Mouse (Mus musculus): ENCODE measurements around the gene Lrig1. TPM values are rescaled to one million over a fixed set of nuclear protein-coding genes. Genes with fewer than 3 reads are reported as not detected.

Gene Lrig1
- polyA plus RNA-seq, 1 experiment: 62.1 TPM

DNA sequence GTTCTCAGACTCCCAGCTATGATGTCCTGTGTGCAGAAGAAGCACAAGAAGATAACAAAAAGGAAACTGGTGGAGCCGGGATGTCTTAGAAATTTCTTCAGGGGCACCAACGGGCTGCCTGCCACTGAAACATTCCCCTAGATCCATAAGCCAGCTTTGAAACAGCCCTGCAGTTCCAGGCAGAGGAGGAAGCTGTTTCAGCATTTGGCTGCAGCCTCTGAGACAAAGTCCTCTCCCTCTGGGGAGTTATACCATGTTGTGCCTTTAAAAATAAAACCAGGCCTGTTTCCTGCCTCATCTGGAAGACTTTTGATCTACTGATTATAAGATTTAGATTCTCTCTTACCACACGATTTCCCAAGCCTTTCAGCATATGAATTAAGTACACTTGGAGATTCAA, 55.3 kb downstream of the Lrig1 start:
- H3K27me3 ChIP-seq (ENCODE audit: control insufficient read depth, insufficient read depth, low read length): no peaks in the 10 kb centered on the region
- H3K36me3 ChIP-seq (ENCODE audit: control insufficient read depth, insufficient read depth, low read length): no peaks in the 10 kb centered on the region
- DNase-seq: no peak
- peak overlapping the region; percentile 42; the same call in 1 of the 2 replicates for H3K27ac ChIP-seq (ENCODE audit: control insufficient read depth, insufficient read depth, low read length)
- peaks cover 48% of the 10 kb centered on the region for H3K4me1 ChIP-seq (replicated peaks; ENCODE audit: control insufficient read depth, insufficient read depth, low read length)
- 29% methylated on average over 3 of the region's 3 CpGs for WGBS
- H3K4me3 ChIP-seq (ENCODE audit: control insufficient read depth, insufficient read depth, low read length): no peak overlapping the region
- TF ChIP-seq POLR2A (IDR thresholded peaks at IDR 0.05; ENCODE audit: control insufficient read depth, extremely low read depth, insufficient read depth, low read length, poor library complexity) (no peak), CTCF (IDR thresholded peaks at IDR 0.05; ENCODE audit: borderline replicate concordance, control insufficient read depth, extremely low read depth, insufficient read depth, low read length, poor library complexity) (no peak)

DNA sequence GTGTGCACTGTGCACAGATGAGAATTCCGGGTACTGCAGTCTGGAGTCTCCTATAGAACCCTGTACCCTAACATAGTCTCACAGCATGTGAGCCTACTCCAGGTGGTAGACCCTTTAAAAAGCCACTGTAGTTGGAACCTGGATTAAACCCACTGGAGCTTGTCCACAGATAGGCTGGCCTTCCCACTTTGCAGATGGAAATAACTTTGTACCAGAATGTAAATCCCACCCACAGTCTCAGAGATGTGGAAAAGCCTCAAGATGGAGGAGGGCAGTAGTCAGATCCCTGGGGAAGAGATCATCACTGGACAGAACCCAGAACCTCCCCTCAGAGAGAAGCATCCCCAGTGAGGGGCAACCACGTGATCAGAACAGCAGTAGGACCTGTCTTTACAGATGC, 56.0 kb downstream of the Lrig1 start:
- no peak for TF ChIP-seq POLR2A (IDR thresholded peaks at IDR 0.05; ENCODE audit: control insufficient read depth, extremely low read depth, insufficient read depth, low read length, poor library complexity)
- no peak for TF ChIP-seq CTCF (IDR thresholded peaks at IDR 0.05; ENCODE audit: borderline replicate concordance, control insufficient read depth, extremely low read depth, insufficient read depth, low read length, poor library complexity)
- DNase-seq: no peak
- H3K36me3 ChIP-seq (ENCODE audit: control insufficient read depth, insufficient read depth, low read length): no peaks in the 10 kb centered on the region
- H3K4me1 ChIP-seq (replicated peaks; ENCODE audit: control insufficient read depth, insufficient read depth, low read length): peaks cover 44% of the 10 kb centered on the region
- H3K27me3 ChIP-seq (ENCODE audit: control insufficient read depth, insufficient read depth, low read length): no peaks in the 10 kb centered on the region
- no peak overlapping the region for H3K27ac ChIP-seq (ENCODE audit: control insufficient read depth, insufficient read depth, low read length)
- no peak overlapping the region for H3K4me3 ChIP-seq (ENCODE audit: control insufficient read depth, insufficient read depth, low read length)
- WGBS: 92% methylated on average over 2 of the region's 2 CpGs

DNA sequence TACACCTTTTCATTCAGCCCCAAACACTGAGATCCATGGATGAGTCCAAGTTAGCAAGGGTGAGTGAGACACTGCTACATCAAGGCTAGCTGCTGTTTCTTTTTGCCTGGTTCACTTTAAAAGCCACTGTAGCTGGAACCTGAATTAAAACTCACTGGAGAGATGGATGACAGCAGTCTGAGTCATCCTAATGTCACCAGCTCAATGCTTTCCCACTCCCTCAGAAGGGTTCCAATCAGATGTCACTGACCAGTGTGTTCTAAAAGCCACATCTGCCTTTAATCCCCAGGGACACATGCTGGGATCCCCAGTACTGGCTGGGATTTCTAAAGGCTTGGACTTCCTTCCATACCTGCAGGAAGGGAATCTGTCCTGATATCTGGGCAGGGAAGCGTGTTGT, 57.9 kb downstream of the Lrig1 start:
- Histone ChIP-seq H3K27me3 (ENCODE audit: control insufficient read depth, insufficient read depth, low read length) (no peaks in the 10 kb centered on the region), H3K36me3 (ENCODE audit: control insufficient read depth, insufficient read depth, low read length) (no peaks in the 10 kb centered on the region), H3K27ac (ENCODE audit: control insufficient read depth, insufficient read depth, low read length) (no peak overlapping the region), H3K4me1 (replicated peaks; ENCODE audit: control insufficient read depth, insufficient read depth, low read length) (peaks cover 36% of the 10 kb centered on the region), H3K4me3 (ENCODE audit: control insufficient read depth, insufficient read depth, low read length) (no peak overlapping the region)
- 100% methylated on average over 1 of the region's 1 CpGs for WGBS
- DNase-seq: no peak
- no peak for TF ChIP-seq CTCF (IDR thresholded peaks at IDR 0.05; ENCODE audit: borderline replicate concordance, control insufficient read depth, extremely low read depth, insufficient read depth, low read length, poor library complexity)
- TF ChIP-seq POLR2A (IDR thresholded peaks at IDR 0.05; ENCODE audit: control insufficient read depth, extremely low read depth, insufficient read depth, low read length, poor library complexity): no peak

DNA sequence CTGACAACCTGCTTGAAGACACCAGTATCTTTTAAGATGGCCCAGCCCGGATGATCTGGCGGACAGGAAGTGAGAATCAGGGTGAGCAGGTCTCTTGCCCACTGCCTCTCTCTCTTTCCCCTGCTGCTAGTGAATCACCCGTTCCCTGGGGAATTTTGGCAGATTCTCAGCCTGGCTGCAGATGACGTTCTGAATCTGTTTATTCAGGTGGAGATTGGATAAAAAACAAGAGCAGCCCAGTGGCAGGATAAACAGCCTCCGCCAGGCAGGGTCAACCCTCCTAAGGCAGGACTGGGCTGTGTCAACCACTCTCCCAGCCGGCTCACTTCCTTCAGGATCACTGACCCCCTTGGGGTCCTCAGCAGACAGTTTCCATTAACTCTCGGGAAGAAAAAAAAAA, 59.7 kb downstream of the Lrig1 start:
- Histone ChIP-seq H3K4me1 (replicated peaks; ENCODE audit: control insufficient read depth, insufficient read depth, low read length) (peaks cover 34% of the 10 kb centered on the region), H3K27ac (ENCODE audit: control insufficient read depth, insufficient read depth, low read length) (no peak overlapping the region), H3K27me3 (ENCODE audit: control insufficient read depth, insufficient read depth, low read length) (no peaks in the 10 kb centered on the region), H3K36me3 (ENCODE audit: control insufficient read depth, insufficient read depth, low read length) (no peaks in the 10 kb centered on the region), H3K4me3 (ENCODE audit: control insufficient read depth, insufficient read depth, low read length) (no peak overlapping the region)
- DNase-seq: no peak
- TF ChIP-seq CTCF (IDR thresholded peaks at IDR 0.05; ENCODE audit: borderline replicate concordance, control insufficient read depth, extremely low read depth, insufficient read depth, low read length, poor library complexity) (no peak), POLR2A (IDR thresholded peaks at IDR 0.05; ENCODE audit: control insufficient read depth, extremely low read depth, insufficient read depth, low read length, poor library complexity) (no peak)
- WGBS: 82% methylated on average over 7 of the region's 7 CpGs

DNA sequence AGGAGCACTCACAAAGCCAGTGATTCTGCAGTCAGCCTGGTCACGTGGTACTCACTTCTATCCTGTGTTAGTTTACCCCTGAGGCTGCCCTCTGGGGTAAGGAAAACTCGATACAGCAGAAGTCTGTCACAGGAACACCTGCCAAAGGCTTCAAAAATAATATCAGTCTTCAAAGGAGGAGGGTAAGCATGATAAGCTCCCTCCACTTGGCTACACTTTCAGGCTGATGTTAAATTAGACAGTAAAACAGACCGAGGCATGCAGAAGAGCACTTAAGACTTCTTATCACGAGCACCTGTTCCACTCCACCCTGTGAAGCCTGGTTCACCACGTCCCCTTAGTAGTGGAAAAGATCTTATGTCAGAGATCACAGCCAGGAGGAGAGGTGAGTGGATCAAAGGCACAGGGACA, 62.9 kb downstream of the Lrig1 start:
- DNase-seq: peak; percentile 43
- 3% methylated on average over 5 of the region's 5 CpGs for WGBS
- H3K4me3 ChIP-seq (ENCODE audit: control insufficient read depth, insufficient read depth, low read length): no peak overlapping the region
- peak overlapping the region; percentile 49 for H3K27ac ChIP-seq (ENCODE audit: control insufficient read depth, insufficient read depth, low read length)
- TF ChIP-seq CTCF (IDR thresholded peaks at IDR 0.05; ENCODE audit: borderline replicate concordance, control insufficient read depth, extremely low read depth, insufficient read depth, low read length, poor library complexity) (no peak), POLR2A (IDR thresholded peaks at IDR 0.05; ENCODE audit: control insufficient read depth, extremely low read depth, insufficient read depth, low read length, poor library complexity) (no peak)
- H3K4me1 ChIP-seq (replicated peaks; ENCODE audit: control insufficient read depth, insufficient read depth, low read length): peaks cover 34% of the 10 kb centered on the region
- H3K27me3 ChIP-seq (ENCODE audit: control insufficient read depth, insufficient read depth, low read length): no peaks in the 10 kb centered on the region
- H3K36me3 ChIP-seq (ENCODE audit: control insufficient read depth, insufficient read depth, low read length): no peaks in the 10 kb centered on the region

DNA sequence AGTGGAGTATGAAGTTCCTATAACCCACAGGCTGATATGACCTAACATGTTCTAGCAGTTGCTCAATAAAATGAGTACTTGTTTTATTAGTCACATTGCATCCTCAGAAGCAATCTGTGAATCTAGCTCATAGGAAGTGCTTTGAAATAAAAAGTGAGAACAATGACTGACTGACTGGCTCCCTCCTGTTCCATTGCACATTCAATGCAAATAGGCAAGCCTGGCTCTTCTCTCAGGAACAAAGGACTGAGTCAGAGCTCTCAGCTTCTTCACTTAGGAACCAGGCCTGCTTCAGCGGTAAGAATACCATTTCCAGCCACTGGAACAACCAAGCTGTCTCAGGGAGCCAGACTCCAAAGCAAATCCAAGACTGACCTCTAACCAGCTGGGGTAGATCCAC, 64.6 kb downstream of the Lrig1 start:
- Histone ChIP-seq H3K4me3 (ENCODE audit: control insufficient read depth, insufficient read depth, low read length) (no peak overlapping the region), H3K27ac (ENCODE audit: control insufficient read depth, insufficient read depth, low read length) (peak overlapping the region; percentile 93), H3K4me1 (replicated peaks; ENCODE audit: control insufficient read depth, insufficient read depth, low read length) (peaks cover 38% of the 10 kb centered on the region), H3K36me3 (ENCODE audit: control insufficient read depth, insufficient read depth, low read length) (no peaks in the 10 kb centered on the region), H3K27me3 (ENCODE audit: control insufficient read depth, insufficient read depth, low read length) (no peaks in the 10 kb centered on the region)
- no peak for DNase-seq
- TF ChIP-seq CTCF (IDR thresholded peaks at IDR 0.05; ENCODE audit: borderline replicate concordance, control insufficient read depth, extremely low read depth, insufficient read depth, low read length, poor library complexity) (no peak), POLR2A (IDR thresholded peaks at IDR 0.05; ENCODE audit: control insufficient read depth, extremely low read depth, insufficient read depth, low read length, poor library complexity) (no peak)
- WGBS: 80% methylated on average over 1 of the region's 1 CpGs

DNA sequence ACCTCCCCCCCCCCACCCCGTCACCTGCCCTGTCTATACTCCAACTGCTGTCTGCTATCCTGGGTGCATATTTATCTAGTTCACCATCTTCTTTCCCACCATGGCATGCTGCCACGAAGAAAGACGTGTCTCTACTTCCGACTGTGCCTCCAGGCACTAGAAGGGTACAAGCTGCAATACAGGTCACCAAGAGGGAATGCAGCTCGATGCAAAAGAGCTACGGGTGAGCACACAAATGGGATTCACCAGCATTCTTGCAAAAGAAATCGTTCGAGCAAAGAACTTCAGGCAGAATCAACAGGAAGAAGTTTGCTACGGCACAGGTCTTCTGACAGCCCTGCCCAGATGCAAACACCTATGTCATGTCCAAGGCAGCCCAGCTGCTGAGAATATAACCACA, 65.2 kb downstream of the Lrig1 start:
- no peak for TF ChIP-seq CTCF (IDR thresholded peaks at IDR 0.05; ENCODE audit: borderline replicate concordance, control insufficient read depth, extremely low read depth, insufficient read depth, low read length, poor library complexity)
- TF ChIP-seq POLR2A (IDR thresholded peaks at IDR 0.05; ENCODE audit: control insufficient read depth, extremely low read depth, insufficient read depth, low read length, poor library complexity): no peak
- Histone ChIP-seq H3K4me1 (replicated peaks; ENCODE audit: control insufficient read depth, insufficient read depth, low read length) (peaks cover 41% of the 10 kb centered on the region), H3K27ac (ENCODE audit: control insufficient read depth, insufficient read depth, low read length) (peak overlapping the region; percentile 93), H3K27me3 (ENCODE audit: control insufficient read depth, insufficient read depth, low read length) (no peaks in the 10 kb centered on the region), H3K36me3 (ENCODE audit: control insufficient read depth, insufficient read depth, low read length) (no peaks in the 10 kb centered on the region), H3K4me3 (ENCODE audit: control insufficient read depth, insufficient read depth, low read length) (no peak overlapping the region)
- DNase-seq: peak; percentile 22
- WGBS: 26% methylated on average over 9 of the region's 9 CpGs

All from thymus, adult 2 months (tissue).